Mouse (Mus musculus) embryonic facial prominence, embryonic 15.5 days (tissue): ENCODE data around the gene Pip4k2c. TPM values are rescaled to one million over a fixed set of nuclear protein-coding genes. Genes with fewer than 3 reads are reported as not detected.
A peak's percentile ranks its signal among the peaks of the same experiment; 100 is the strongest.
"Not testable (repeated sequence)": the region's sequence is repeated elsewhere in the genome, so short reads cannot be mapped to it uniquely, and the experiment has no call there.

ENCODE experiments used
- ATAC-seq: fragments of 200-750 bp; cut with Nextera tagmentation; 2 replicates; pipeline ENCODE4 v1.8.0; 2017; ENCODE audit warnings: low read depth, moderate TSS enrichment; ENCODE audit not compliant: insufficient number of reproducible peaks, low FRiP score, low TSS enrichment
- H3K27ac ChIP-seq: fragments of 300-500 bp; sonication (generic); replicated peaks from 2 replicates; pipeline ENCODE4 v1.5.1; 2015; ENCODE audit warnings: mild to moderate bottlenecking, inconsistent platforms
- H3K27me3 ChIP-seq: fragments of 300-500 bp; sonication (generic); 2 replicates; pipeline ENCODE4 v1.6.1; 2015; ENCODE audit warnings: inconsistent platforms
- H3K36me3 ChIP-seq: fragments of 300-500 bp; sonication (generic); 2 replicates; pipeline ENCODE4 v1.6.1; 2015; ENCODE audit warnings: mild to moderate bottlenecking, inconsistent platforms
- H3K4me1 ChIP-seq: fragments of 300-500 bp; sonication (generic); 2 replicates; pipeline ENCODE4 v1.6.1; 2015; ENCODE audit warnings: inconsistent platforms
- H3K4me2 ChIP-seq: fragments of 300-500 bp; sonication (generic); replicated peaks from 2 replicates; pipeline ENCODE4 v1.6.1; 2015; ENCODE audit warnings: mild to moderate bottlenecking, inconsistent platforms
- H3K4me3 ChIP-seq: fragments of 300-500 bp; sonication (generic); replicated peaks from 2 replicates; pipeline ENCODE4 v1.5.1; 2015; ENCODE audit warnings: mild to moderate bottlenecking, inconsistent platforms
- H3K9ac ChIP-seq: fragments of 300-500 bp; sonication (generic); 2 replicates; pipeline ENCODE4 v1.6.1; 2015; ENCODE audit warnings: inconsistent platforms
- H3K9me3 ChIP-seq: fragments of 300-500 bp; sonication (generic); replicated peaks from 2 replicates; pipeline ENCODE4 v1.6.1; 2016; ENCODE audit warnings: inconsistent platforms
- WGBS: fragments of 180-500 bp; shearing (Covaris S2); methylation state at CpG from one replicate; pipeline ENCODE4 v1.1.7; 2015; 5-methylcytosine and 5-hydroxymethylcytosine counted together
- polyA plus RNA-seq: library from polyadenylated mRNA; unstranded; fragments of >200 nt; fragmentation: Nextera tagmentation; extraction: Ambion mirVana; gene quantifications from 2 replicates; pipeline ENCODE4 v1.2.1, GENCODE M21; 2015

Gene Pip4k2c
- polyA plus RNA-seq, 1 experiment from 2014 or later, result 31.3 TPM

- H3K27me3 ChIP-seq, result no peaks in the 10 kb centered on the region
- peak; percentile 86 for ATAC-seq
- WGBS, result 0% methylated on average over 5 of the region's 5 CpGs
- peaks cover 41% of the 10 kb centered on the region for H3K4me1 ChIP-seq
- H3K9ac ChIP-seq, result no peak overlapping the region
- peak overlapping the region; percentile 95 for H3K27ac ChIP-seq
- H3K36me3 ChIP-seq, result peaks cover 46% of the 10 kb centered on the region
- H3K4me2 ChIP-seq, result peak overlapping the region; percentile 91
- H3K9me3 ChIP-seq, result no peaks in the 10 kb centered on the region
- H3K4me3 ChIP-seq, result peak overlapping the region; percentile 92
Observed at GRCm38 (mm10) chr10:127196392-127196791, 15.0 kb downstream of the Pip4k2c start.

- no peaks in the 10 kb centered on the region for H3K9me3 ChIP-seq
- H3K36me3 ChIP-seq, result peaks cover 54% of the 10 kb centered on the region
- peaks cover 50% of the 10 kb centered on the region for H3K4me1 ChIP-seq
- peak within 1 kb of the TSS; percentile 92 for H3K4me3 ChIP-seq
- under 1% methylated on average over 46 of the region's 47 CpGs for WGBS
- peak within 1 kb of the TSS; percentile 95 for H3K27ac ChIP-seq
- peak; percentile 52 for ATAC-seq
- no peaks in the 10 kb centered on the region for H3K27me3 ChIP-seq
- H3K4me2 ChIP-seq, result peak within 1 kb of the TSS; percentile 91
- peak within 1 kb of the TSS; percentile 90 for H3K9ac ChIP-seq
Observed at GRCm38 (mm10) chr10:127195328-127196129, 15.9 kb downstream of the Pip4k2c start, which contains the start of gene Dtx3. Gene Dtx3, minus strand, starts transcription at chr10:127195728.

- Histone ChIP-seq H3K27ac (peak overlapping the region; percentile 95), H3K36me3 (peaks cover 48% of the 10 kb centered on the region), H3K4me1 (peaks cover 59% of the 10 kb centered on the region), H3K9ac (peak overlapping the region; percentile 90), H3K27me3 (no peaks in the 10 kb centered on the region), H3K4me3 (peak overlapping the region; percentile 92), H3K9me3 (no peaks in the 10 kb centered on the region), H3K4me2 (peak overlapping the region; percentile 91)
- WGBS, result 10% methylated on average over 18 of the region's 22 CpGs
- ATAC-seq, result peak; percentile 15; the same call in 1 of the 2 replicates
Observed at GRCm38 (mm10) chr10:127194428-127195327, 16.7 kb downstream of the Pip4k2c start.

GRCm38 (mm10) chr10:127193011-127193410, 18.4 kb downstream of the Pip4k2c start:
- H3K4me3 ChIP-seq, result no peak overlapping the region
- peaks cover 32% of the 10 kb centered on the region for H3K36me3 ChIP-seq
- no peak overlapping the region for H3K9ac ChIP-seq
- H3K4me2 ChIP-seq, result no peak overlapping the region
- H3K4me1 ChIP-seq, result peaks cover 70% of the 10 kb centered on the region
- ATAC-seq, result no peak
- H3K27ac ChIP-seq, result 0 out of 2 replicates have a peak overlapping the region, but pooled peaks have one; percentile 1
- H3K27me3 ChIP-seq, result no peaks in the 10 kb centered on the region
- no peaks in the 10 kb centered on the region for H3K9me3 ChIP-seq
- WGBS, result 69% methylated on average over 9 of the region's 9 CpGs

GRCm38 (mm10) chr10:127192057-127192328, 19.4 kb downstream of the Pip4k2c start:
- not testable (repeated sequence) for ATAC-seq, H3K27me3 ChIP-seq, H3K4me2 ChIP-seq, H3K9ac ChIP-seq, H3K4me3 ChIP-seq, H3K9me3 ChIP-seq
- 81% methylated on average over 1 of the region's 1 CpGs for WGBS
- Histone ChIP-seq H3K4me1 (peaks cover 69% of the 10 kb centered on the region), H3K36me3 (peaks cover 27% of the 10 kb centered on the region), H3K27ac (0 out of 2 replicates have a peak overlapping the region, but pooled peaks have one; percentile 98)

- Histone ChIP-seq H3K9me3 (no peaks in the 10 kb centered on the region), H3K36me3 (peaks cover 32% of the 10 kb centered on the region), H3K27ac (peak overlapping the region; percentile 98), H3K4me2 (peak overlapping the region; percentile 93), H3K4me1 (peaks cover 67% of the 10 kb centered on the region), H3K9ac (no peak overlapping the region), H3K27me3 (no peaks in the 10 kb centered on the region), H3K4me3 (peak overlapping the region; percentile 74; the same call in 1 of the 2 replicates)
- no peak for ATAC-seq
- 70% methylated on average over 19 of the region's 19 CpGs for WGBS
Observed at GRCm38 (mm10) chr10:127191191-127192056, 20.0 kb downstream of the Pip4k2c start.

GRCm38 (mm10) chr10:127190398-127191190, 20.8 kb downstream of the Pip4k2c start:
- Histone ChIP-seq H3K27me3 (no peaks in the 10 kb centered on the region), H3K4me3 (peak overlapping the region; percentile 74), H3K9ac (peak overlapping the region; percentile 18; the same call in 1 of the 2 replicates), H3K4me1 (peaks cover 64% of the 10 kb centered on the region), H3K9me3 (no peaks in the 10 kb centered on the region), H3K27ac (peak overlapping the region; percentile 98), H3K36me3 (peaks cover 41% of the 10 kb centered on the region), H3K4me2 (peak overlapping the region; percentile 93)
- WGBS, result 30% methylated on average over 14 of the region's 14 CpGs
- no peak for ATAC-seq

GRCm38 (mm10) chr10:127189651-127190381, 21.6 kb downstream of the Pip4k2c start, which contains the start of gene Arhgef25:
Gene Arhgef25, minus strand, starts transcription at chr10:127190083.
- H3K9ac ChIP-seq, result peak within 1 kb of the TSS; percentile 74
- H3K4me1 ChIP-seq, result peaks cover 65% of the 10 kb centered on the region
- peak; percentile 66 for ATAC-seq
- H3K27ac ChIP-seq, result peak within 1 kb of the TSS; percentile 98
- H3K36me3 ChIP-seq, result peaks cover 47% of the 10 kb centered on the region
- no peaks in the 10 kb centered on the region for H3K9me3 ChIP-seq
- WGBS, result 1% methylated on average over 35 of the region's 35 CpGs
- H3K27me3 ChIP-seq, result no peaks in the 10 kb centered on the region
- H3K4me2 ChIP-seq, result peak within 1 kb of the TSS; percentile 93
- H3K4me3 ChIP-seq, result peak within 1 kb of the TSS; percentile 74

GRCm38 (mm10) chr10:127189116-127189650, 22.2 kb downstream of the Pip4k2c start:
- H3K4me2 ChIP-seq, result peak overlapping the region; percentile 93
- H3K27ac ChIP-seq, result peak overlapping the region; percentile 98
- H3K27me3 ChIP-seq, result peaks cover 5% of the 10 kb centered on the region; the same call in 1 of the 2 replicates
- under 1% methylated on average over 26 of the region's 26 CpGs for WGBS
- no peaks in the 10 kb centered on the region for H3K9me3 ChIP-seq
- H3K4me3 ChIP-seq, result peak overlapping the region; percentile 74
- H3K36me3 ChIP-seq, result peaks cover 53% of the 10 kb centered on the region
- peak overlapping the region; percentile 74 for H3K9ac ChIP-seq
- peak; percentile 11; the same call in 1 of the 2 replicates for ATAC-seq
- H3K4me1 ChIP-seq, result peaks cover 65% of the 10 kb centered on the region
